Mouse (Mus musculus) ES-E14 (cell line): ENCODE data around the gene Gm28035.

ENCODE experiments used
- CHD2 ChIP-seq: IDR thresholded peaks from 2 replicates; pipeline ENCODE4 v1.6.1; 2014; ENCODE audit warnings: mild to moderate bottlenecking, low read depth, low read length, inconsistent platforms
- HCFC1 ChIP-seq: IDR thresholded peaks from 2 replicates; pipeline ENCODE4 v1.6.1; 2012; ENCODE audit warnings: low read length, inconsistent platforms, borderline replicate concordance; ENCODE audit not compliant: insufficient read depth
- MAFK ChIP-seq: IDR thresholded peaks from 2 replicates; pipeline ENCODE4 v1.6.1; 2014; ENCODE audit warnings: mild to moderate bottlenecking, low read depth, low read length, inconsistent platforms; ENCODE audit not compliant: insufficient read depth
- ZC3H11A ChIP-seq: IDR thresholded peaks from 2 replicates; pipeline ENCODE4 v1.6.1; 2012; ENCODE audit warnings: low read depth, mild to moderate bottlenecking, inconsistent platforms, low read length, borderline replicate concordance
- ZNF384 ChIP-seq: IDR thresholded peaks from 2 replicates; pipeline ENCODE4 v1.6.1; 2012; ENCODE audit warnings: low read depth, low read length, inconsistent platforms

DNA sequence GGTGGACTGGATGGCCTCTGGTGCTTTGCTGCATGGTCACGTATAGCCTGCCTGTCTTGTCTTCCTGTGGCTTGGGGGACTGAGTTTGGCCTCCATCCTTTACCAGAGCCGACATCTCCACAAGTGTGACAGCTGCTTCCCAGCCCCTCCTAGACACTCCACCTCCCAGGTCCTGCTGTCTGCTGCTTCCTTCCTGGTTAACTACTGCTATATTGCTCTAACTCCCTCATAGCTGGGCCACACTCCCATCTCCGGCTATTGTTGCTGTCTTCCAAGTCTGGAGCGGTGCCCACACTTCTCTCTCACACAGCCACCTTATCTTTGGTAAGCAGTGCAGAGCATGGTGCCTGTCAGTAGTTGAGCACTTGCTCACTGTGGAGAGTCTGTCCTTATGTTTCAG is 590 bp upstream of the Gm28035 start:
- TF ChIP-seq ZC3H11A: no peak
- TF ChIP-seq MAFK: no peak
- TF ChIP-seq ZNF384: no peak
- TF ChIP-seq CHD2: no peak
- TF ChIP-seq HCFC1: no peak
